Mouse (Mus musculus) heart, embryonic 16.5 days (tissue): ENCODE data around the gene Ccne1. TPM values are rescaled to one million over a fixed set of nuclear protein-coding genes. Genes with fewer than 3 reads are reported as not detected.

Experiments
- ATAC-seq: fragments of 200-750 bp; cut with Nextera tagmentation; replicated peaks from 2 replicates; pipeline ENCODE4 v1.8.0; 2017; ENCODE audit warnings: moderate number of reproducible peaks; ENCODE audit not compliant: insufficient read depth, low FRiP score; ENCODE audit errors: extremely low read depth
- H3K27ac ChIP-seq: fragments of 300-500 bp; sonication (generic); 2 replicates; pipeline ENCODE4 v1.5.1; 2014; ENCODE audit warnings: mild to moderate bottlenecking, low read length, control low read depth, moderate library complexity
- H3K27me3 ChIP-seq: fragments of 300-500 bp; sonication (generic); 2 replicates; pipeline ENCODE4 v1.6.1; 2014; ENCODE audit warnings: low read length, mixed read lengths; ENCODE audit not compliant: control insufficient read depth, insufficient read depth
- H3K36me3 ChIP-seq: fragments of 300-500 bp; sonication (generic); 2 replicates; pipeline ENCODE4 v1.6.1; 2014; ENCODE audit not compliant: control insufficient read depth, insufficient read depth
- H3K4me1 ChIP-seq: fragments of 300-500 bp; sonication (generic); 2 replicates; pipeline ENCODE4 v1.6.1; 2014; ENCODE audit warnings: low read length, mixed read lengths; ENCODE audit not compliant: control insufficient read depth, insufficient read depth
- H3K4me2 ChIP-seq: fragments of 300-500 bp; sonication (generic); 2 replicates; pipeline ENCODE4 v1.6.1; 2014; ENCODE audit warnings: low read depth, mild to moderate bottlenecking, control low read depth, low read length
- H3K4me3 ChIP-seq: fragments of 300-500 bp; sonication (generic); 2 replicates; pipeline ENCODE4 v1.5.1; 2014; ENCODE audit warnings: mild to moderate bottlenecking, control low read depth, low read length
- H3K9ac ChIP-seq: fragments of 300-500 bp; sonication (generic); 2 replicates; pipeline ENCODE4 v1.6.1; 2014; ENCODE audit warnings: low read length, control low read depth
- H3K9me3 ChIP-seq: fragments of 300-500 bp; sonication (generic); replicated peaks from 2 replicates; pipeline ENCODE4 v1.6.1; 2016; ENCODE audit warnings: low read length; ENCODE audit not compliant: control insufficient read depth
- WGBS: fragments of 180-500 bp; shearing (Covaris S2); extraction: QIAGEN DNeasy Blood & Tissue Kit; methylation state at CpG from one replicate; pipeline ENCODE4 v1.1.7; 2014; 5-methylcytosine and 5-hydroxymethylcytosine counted together
- polyA plus RNA-seq: library from polyadenylated mRNA; unstranded; fragments of >200 nt; fragmentation: Nextera tagmentation; extraction: Ambion mirVana; gene quantifications from 2 replicates; pipeline ENCODE4 v1.2.1, GENCODE M21; 2015

Gene Ccne1
- polyA plus RNA-seq, 1 experiment from 2014 or later = 28.6 TPM

DNA sequence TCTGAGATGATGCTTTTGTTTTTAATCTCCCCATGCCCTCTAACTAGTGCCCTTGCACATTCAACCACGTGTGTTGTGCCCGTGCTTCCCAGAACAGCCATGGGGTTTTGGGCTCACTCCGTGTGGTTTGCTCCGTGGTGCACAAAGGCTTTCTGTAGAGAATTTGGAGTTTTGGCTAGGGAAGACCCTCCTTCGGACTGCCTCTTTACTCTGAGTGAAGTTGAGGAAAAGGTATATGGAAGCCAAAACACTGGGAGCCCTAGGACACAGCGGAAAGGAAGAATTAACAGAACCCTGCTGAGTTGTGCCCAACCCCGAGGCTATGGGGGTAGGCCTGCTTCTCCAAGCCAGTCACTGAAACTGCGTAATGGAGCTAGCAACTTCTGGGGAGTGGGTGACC, 20.9 kb downstream of the Ccne1 start:
- WGBS = 50% methylated on average over 8 of the region's 8 CpGs
- H3K4me2 ChIP-seq = no peak overlapping the region; the same call in 1 of the 2 replicates
- no peak overlapping the region for H3K4me3 ChIP-seq
- H3K9me3 ChIP-seq = no peaks in the 10 kb centered on the region
- H3K36me3 ChIP-seq = no peaks in the 10 kb centered on the region
- peaks cover 17% of the 10 kb centered on the region for H3K4me1 ChIP-seq
- H3K27me3 ChIP-seq = no peaks in the 10 kb centered on the region
- no peak overlapping the region for H3K27ac ChIP-seq
- no peak overlapping the region for H3K9ac ChIP-seq
- ATAC-seq = no peak

DNA sequence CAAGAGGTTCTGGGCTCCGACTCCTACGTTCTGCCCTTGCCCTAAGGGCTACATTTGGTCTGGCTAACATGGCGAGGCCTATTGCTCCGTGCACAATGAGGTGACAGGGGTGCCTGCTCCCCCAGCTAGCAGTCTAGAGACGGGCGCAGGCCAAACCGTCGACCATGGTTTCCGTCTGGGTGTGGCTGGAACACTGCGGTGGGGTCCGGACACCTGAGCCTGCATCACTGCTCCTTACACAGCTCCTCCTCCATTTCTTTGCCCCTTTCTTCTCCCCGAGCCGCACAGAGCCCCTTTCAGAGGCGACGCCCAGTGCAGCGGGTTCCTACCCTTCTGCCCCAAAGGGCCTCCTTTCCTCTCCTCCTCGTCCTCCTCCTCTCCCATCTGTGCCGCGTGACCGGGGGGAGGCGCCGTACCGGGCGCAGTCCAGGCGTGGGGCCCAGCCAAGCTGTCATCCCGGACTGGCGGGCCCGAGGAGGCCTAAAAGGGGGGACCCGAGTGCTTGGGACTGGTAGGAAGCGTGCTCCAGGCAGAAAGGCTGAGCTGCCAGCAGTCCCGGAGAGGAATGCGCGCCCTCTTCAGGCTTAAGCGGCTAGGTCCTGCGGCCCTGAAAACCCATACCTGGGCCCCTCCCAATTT, 21.6 kb downstream of the Ccne1 start:
- H3K9ac ChIP-seq = peak overlapping the region; percentile 60
- H3K36me3 ChIP-seq = no peaks in the 10 kb centered on the region
- H3K27me3 ChIP-seq = no peaks in the 10 kb centered on the region
- peak overlapping the region; percentile 48 for H3K27ac ChIP-seq
- H3K4me1 ChIP-seq = peaks cover 17% of the 10 kb centered on the region
- peak; percentile 42 for ATAC-seq
- no peaks in the 10 kb centered on the region for H3K9me3 ChIP-seq
- WGBS = under 1% methylated on average over 35 of the region's 35 CpGs
- peak overlapping the region; percentile 95 for H3K4me2 ChIP-seq
- H3K4me3 ChIP-seq = peak overlapping the region; percentile 64

DNA sequence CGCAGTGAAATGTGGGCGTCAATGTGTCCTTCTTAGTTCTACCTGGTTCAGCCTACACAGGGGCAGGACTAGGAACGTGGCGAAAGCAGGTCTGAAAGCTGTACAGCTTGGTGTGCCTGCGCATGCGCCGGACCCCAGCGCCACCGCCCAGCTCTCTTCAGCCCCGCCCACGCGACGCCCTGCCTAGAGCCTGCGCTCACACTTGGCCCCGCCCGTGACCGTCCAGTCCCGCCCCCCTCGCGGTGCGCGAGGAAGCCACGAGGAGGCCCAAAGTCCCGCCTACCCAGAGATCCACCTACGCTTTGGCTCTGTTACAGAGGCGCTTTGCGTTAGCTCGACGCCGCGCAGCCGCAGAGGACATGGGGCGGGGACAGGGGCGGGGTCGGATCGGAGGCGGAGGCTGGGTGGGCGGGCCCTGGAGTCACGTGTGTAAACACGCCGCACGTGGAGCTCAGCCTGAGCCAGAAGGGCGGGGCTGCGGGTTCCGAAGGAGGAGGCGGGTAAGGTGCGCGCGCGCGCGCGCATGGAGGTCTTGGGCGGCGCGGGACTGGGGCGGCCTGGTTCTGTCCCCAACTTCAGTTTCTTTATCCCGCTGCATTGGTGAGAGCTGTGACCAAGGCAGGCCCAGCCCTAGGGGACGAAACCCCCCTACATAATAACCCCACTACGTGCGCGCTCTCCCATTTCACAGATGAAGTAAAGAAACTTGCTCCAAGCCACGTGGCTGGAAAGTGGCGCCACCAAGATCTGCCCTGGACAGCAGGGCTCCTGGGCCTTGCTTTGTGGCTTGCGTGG, 22.4 kb downstream of the Ccne1 start:
- under 1% methylated on average over 63 of the region's 65 CpGs for WGBS
- no peaks in the 10 kb centered on the region for H3K36me3 ChIP-seq

DNA sequence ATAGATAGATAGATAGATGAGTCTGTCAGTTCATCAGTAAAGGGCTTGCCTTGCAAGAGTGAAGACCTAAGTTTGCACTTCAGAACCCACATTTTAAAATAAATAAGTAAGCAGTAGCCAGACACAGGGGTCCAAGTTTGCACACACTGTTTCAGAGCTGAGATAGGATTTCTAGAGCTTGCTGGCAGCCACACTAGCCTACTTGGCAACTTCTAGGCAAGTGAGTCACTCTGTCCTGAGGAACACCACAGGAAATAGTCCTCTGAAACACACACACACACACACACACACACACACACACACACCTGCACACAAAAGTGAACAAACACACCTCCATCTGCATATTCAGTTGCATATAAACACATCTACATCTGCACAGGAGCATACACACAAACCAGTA, 24.4 kb downstream of the Ccne1 start:
- H3K4me3 ChIP-seq = no peak overlapping the region
- no peak overlapping the region for H3K4me2 ChIP-seq
- ATAC-seq = no peak
- peaks cover 13% of the 10 kb centered on the region for H3K4me1 ChIP-seq
- H3K27ac ChIP-seq = no peak overlapping the region
- H3K9ac ChIP-seq = no peak overlapping the region
- H3K9me3 ChIP-seq = no peaks in the 10 kb centered on the region
- no peaks in the 10 kb centered on the region for H3K36me3 ChIP-seq
- no peaks in the 10 kb centered on the region for H3K27me3 ChIP-seq

More for the DNA sequence above, 22.4 kb downstream of the Ccne1 start:
- H3K4me1 ChIP-seq = peaks cover 17% of the 10 kb centered on the region
- peak; percentile 97 for ATAC-seq
- peak overlapping the region; percentile 64 for H3K4me3 ChIP-seq
- H3K27ac ChIP-seq = peak overlapping the region; percentile 48
- peak overlapping the region; percentile 95 for H3K4me2 ChIP-seq
- no peaks in the 10 kb centered on the region for H3K9me3 ChIP-seq
- H3K9ac ChIP-seq = peak overlapping the region; percentile 71
- no peaks in the 10 kb centered on the region for H3K27me3 ChIP-seq

DNA sequence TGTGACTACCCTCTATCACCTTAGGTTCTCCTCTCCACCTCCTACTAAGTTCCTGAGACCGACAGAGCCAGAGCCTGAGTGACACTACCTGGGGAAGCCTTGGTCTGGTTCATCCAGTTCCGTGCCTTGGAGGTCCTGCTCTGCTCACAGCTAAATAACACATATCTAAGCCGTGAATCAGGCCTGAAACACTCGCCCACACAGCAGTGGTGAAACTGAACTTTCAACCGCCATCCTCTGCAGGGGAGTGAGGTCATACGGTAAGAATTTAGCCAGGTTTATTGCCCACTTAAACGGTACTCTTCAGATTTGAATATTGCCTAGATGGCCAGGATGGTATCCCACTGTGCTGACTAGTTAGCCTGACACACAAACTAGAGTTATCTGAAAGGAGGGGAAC, 30.1 kb downstream of the Ccne1 start:
- no peaks in the 10 kb centered on the region for H3K36me3 ChIP-seq
- H3K27me3 ChIP-seq = peaks cover 2% of the 10 kb centered on the region; the same call in 1 of the 2 replicates
- no peak overlapping the region for H3K4me3 ChIP-seq
- H3K9me3 ChIP-seq = no peaks in the 10 kb centered on the region
- no peak for ATAC-seq
- no peak overlapping the region for H3K27ac ChIP-seq
- H3K4me2 ChIP-seq = no peak overlapping the region
- no peak overlapping the region for H3K9ac ChIP-seq
- no peaks in the 10 kb centered on the region for H3K4me1 ChIP-seq
- WGBS = 48% methylated on average over 7 of the region's 7 CpGs

DNA sequence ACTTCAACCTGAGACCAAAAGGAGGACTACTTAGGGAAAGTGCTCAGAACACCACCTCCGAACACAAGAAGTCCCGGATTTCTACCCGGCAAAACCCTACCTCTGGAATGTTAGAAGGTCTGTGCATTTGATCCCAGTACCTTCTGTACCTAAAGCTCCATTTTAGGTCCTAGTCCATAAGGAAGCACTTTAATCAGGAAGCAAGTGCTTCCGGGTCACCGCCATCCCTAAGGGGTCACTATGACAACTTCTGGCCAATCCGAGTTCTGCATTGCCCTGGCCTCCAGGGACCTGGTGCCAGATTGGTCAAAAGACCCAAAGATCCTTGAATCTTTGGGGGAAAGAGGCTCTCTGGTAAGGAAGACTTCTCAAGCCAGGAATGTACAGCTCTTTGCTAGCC, 31.8 kb downstream of the Ccne1 start:
- WGBS = 60% methylated on average over 6 of the region's 6 CpGs
- no peaks in the 10 kb centered on the region for H3K9me3 ChIP-seq
- no peak overlapping the region for H3K9ac ChIP-seq
- no peaks in the 10 kb centered on the region for H3K4me1 ChIP-seq
- H3K27ac ChIP-seq = no peak overlapping the region
- H3K4me2 ChIP-seq = no peak overlapping the region
- H3K4me3 ChIP-seq = no peak overlapping the region
- no peak for ATAC-seq
- H3K27me3 ChIP-seq = peaks cover 2% of the 10 kb centered on the region; the same call in 1 of the 2 replicates
- H3K36me3 ChIP-seq = no peaks in the 10 kb centered on the region

DNA sequence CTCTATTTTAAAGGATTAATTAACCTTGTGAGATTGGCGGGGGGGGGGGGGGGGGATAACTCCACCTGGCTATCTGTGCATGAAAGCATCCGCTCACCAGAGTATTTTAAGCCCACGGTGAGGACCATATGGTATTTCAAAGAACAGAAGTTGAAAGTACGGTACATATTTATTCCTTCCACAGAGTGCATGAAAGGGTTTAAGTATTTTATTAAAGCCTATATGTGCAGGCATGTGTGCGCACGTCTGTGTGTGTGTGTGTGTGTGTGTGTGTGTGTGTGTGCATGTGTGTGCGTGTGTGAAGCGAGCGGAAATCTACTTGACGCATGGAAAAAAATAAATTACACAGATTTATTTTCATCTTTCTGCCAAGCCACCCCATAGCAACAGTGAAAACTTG, 32.4 kb downstream of the Ccne1 start:
- peaks cover 2% of the 10 kb centered on the region; the same call in 1 of the 2 replicates for H3K27me3 ChIP-seq
- WGBS = 55% methylated on average over 10 of the region's 10 CpGs
- H3K4me1 ChIP-seq = no peaks in the 10 kb centered on the region
- H3K4me2 ChIP-seq = peak overlapping the region; percentile 42
- 0 out of 2 replicates have a peak overlapping the region, but pooled peaks have one; percentile 8 for H3K4me3 ChIP-seq
- H3K9me3 ChIP-seq = no peaks in the 10 kb centered on the region
- H3K9ac ChIP-seq = no peak overlapping the region
- H3K36me3 ChIP-seq = no peaks in the 10 kb centered on the region
- H3K27ac ChIP-seq = no peak overlapping the region
- ATAC-seq = no peak

DNA sequence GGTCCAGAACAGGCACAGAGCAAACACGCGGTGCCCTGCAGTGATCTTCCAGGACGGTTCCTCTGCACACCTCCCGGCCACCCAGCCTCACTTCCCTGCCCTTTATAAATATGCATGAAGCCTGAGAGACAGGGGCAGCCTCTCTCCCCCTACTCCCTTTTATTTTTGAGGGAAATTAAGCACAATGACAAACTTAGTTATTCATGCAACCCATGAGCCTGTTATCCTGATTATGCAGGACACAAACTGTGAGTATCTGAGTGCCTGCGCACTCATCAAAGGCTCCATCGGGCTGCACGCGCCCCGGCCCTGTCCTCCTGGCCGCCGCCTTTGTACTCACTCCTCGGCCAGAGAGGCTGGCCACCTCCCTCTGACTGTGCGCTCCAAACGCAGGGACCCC, 32.8 kb downstream of the Ccne1 start:
- 5% methylated on average over 14 of the region's 14 CpGs for WGBS
- H3K4me3 ChIP-seq = 0 out of 2 replicates have a peak overlapping the region, but pooled peaks have one; percentile 8
- H3K4me1 ChIP-seq = no peaks in the 10 kb centered on the region
- peaks cover 2% of the 10 kb centered on the region; the same call in 1 of the 2 replicates for H3K27me3 ChIP-seq
- ATAC-seq = no peak; the same call in 1 of the 2 replicates
- peak overlapping the region; percentile 42 for H3K4me2 ChIP-seq
- H3K9me3 ChIP-seq = no peaks in the 10 kb centered on the region
- H3K9ac ChIP-seq = no peak overlapping the region
- no peaks in the 10 kb centered on the region for H3K36me3 ChIP-seq
- no peak overlapping the region for H3K27ac ChIP-seq

DNA sequence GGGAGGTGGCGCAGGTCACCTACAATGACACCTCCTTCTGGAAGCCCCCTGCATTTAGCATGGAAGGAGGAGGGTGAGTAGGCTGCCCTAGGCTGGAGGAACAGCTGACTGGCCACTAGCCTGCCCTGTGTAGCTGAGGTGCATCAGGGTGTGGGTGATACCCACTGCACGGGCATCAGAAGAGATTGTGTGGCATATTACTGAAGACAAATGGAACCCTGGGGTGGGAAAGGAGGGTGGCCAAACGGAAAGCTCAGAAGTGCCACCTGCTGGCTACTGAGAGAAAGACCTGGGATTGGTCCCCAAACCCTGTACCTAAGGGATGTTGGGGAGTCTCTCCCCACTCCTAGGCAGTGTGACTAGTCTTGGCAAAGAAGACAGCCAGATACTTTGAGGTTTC, 33.6 kb downstream of the Ccne1 start:
- H3K36me3 ChIP-seq = no peaks in the 10 kb centered on the region
- H3K4me2 ChIP-seq = no peak overlapping the region
- no peak for ATAC-seq
- H3K4me3 ChIP-seq = no peak overlapping the region
- 30% methylated on average over 3 of the region's 3 CpGs for WGBS
- no peaks in the 10 kb centered on the region for H3K9me3 ChIP-seq
- peaks cover 2% of the 10 kb centered on the region; the same call in 1 of the 2 replicates for H3K27me3 ChIP-seq
- no peak overlapping the region for H3K27ac ChIP-seq
- H3K9ac ChIP-seq = no peak overlapping the region
- H3K4me1 ChIP-seq = no peaks in the 10 kb centered on the region
